Mouse (Mus musculus) layer of hippocampus, postnatal 36 days (tissue): ENCODE measurements around the gene Irf2bp2. TPM values are rescaled to one million over a fixed set of nuclear protein-coding genes. Genes with fewer than 3 reads are reported as not detected.

Source experiments
- total RNA-seq, 2 experiments: library from RNA; stranded (reverse); gene quantifications; 2 replicates each; pipeline ENCODE4 v1.2.3; 2021

The Irf2bp2 gene
- total RNA-seq, 2 experiments from 2014 or later: 61.4 to 61.6 TPM

Other genes starting within 250 kb of the Irf2bp2 start
- 10 to 100 TPM; 25.5 to 29.8 TPM for gene Coa6, start 171.5 kb downstream of the Irf2bp2 start, total RNA-seq
- gene Tarbp1, start 118.9 kb downstream of the Irf2bp2 start, total RNA-seq: 1 to 10 TPM; 4.4 to 4.6 TPM